Mouse (Mus musculus) adrenal gland (tissue): ENCODE data around the gene Ocm.
"Not testable (repeated sequence)": the region's sequence is repeated elsewhere in the genome, so short reads cannot be mapped to it uniquely, and the experiment has no call there.

Source experiments
- intact Hi-C: fragments of 180-260 bp; cut with DNase I; formaldehyde crosslinking; loops from one replicate; pipeline ENCODE4 v1.15.1; 2025
- long read RNA-seq, 2 experiments: library from polyadenylated mRNA; unstranded; transcript quantifications; one replicate each; pipeline ENCODE4 v2.0.0; 2020; ENCODE audit warnings: borderline replicate concordance in 1 of 2; ENCODE audit not compliant: insufficient replicate concordance in 1 of 2

Gene Ocm
- long read RNA-seq, experiment 1, partial matches to known transcripts = 0 of 1 reads
- long read RNA-seq, experiment 1, other reads (novel, unspliced or antisense) = 1 of 1 reads
- long read RNA-seq, experiment 2 = 0 reads

DNA sequence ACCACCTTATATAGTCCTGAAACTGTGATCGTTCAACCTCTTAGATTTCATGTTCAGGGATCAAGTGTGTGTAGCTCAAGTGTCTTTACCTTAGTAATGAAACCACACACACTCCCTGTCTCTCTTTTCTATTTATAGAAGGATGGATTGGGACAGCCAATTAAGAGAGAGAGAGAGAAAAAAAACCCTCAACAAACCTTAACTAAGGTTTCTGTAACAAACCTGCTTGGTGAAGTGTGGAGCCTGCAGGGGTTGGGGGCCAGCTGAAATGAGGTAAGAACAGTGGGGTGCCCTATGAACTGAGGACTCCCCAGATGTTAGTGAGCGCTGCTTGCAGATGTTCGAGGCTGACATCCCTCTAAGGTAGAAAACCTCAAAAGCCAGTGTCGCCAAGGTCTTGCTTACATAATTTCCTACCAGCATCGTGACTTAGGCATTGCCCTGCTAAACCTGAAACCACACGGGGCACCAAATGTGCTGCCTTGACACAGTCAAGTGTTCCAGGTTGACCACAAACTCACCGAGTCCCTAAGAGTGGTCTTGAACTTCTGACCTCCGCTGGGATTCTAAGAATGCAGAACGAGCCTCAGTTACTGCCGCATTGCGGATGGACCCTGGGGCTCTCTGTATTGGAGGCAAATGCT, at the start of gene Ocm:
Ocm (minus strand) TSS at position 51 of the 644 bp plus-strand sequence.
- intact Hi-C loops = no loop called here

DNA sequence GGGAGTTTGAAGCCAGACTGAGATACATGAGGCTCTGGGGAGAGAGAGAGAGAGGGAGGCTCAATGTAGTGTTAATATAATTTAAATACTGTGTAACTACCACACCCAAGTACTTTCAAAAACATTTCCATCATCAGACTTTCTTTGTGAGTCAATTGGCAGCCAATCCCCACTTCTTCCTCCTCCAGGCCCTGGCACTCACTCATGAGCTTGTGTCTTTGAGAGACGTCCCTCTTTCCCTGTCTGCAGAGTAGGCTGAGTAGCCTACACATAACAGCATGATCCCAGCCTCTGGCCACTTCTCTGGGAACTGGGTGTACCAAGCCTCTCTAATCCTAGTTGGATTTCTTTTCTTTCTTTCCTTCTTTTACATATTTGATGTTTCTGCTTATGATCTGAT, 44.8 kb upstream of the Ocm start:
- intact Hi-C loops = no loop called here

DNA sequence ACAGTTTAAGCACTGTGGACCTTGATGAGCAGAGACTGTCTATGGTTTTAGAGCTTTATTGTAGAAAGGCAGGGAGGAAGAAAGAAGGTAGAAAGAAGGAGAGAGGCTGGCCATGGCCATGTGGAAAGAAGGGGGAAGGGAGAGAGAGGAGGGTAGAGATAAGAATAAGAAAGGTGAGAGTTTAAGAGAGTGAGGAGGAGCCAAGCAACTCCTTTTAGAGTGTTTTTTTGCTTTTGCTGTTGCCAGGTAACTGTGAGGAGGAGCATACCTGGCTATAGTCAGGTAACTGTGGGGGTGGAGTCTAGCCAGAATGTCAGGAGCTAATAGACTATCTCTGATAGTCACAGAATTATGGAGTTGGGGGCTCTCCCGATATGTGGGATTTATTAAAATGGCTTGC, 43.6 kb upstream of the Ocm start:
- intact Hi-C loops = no loop called here

DNA sequence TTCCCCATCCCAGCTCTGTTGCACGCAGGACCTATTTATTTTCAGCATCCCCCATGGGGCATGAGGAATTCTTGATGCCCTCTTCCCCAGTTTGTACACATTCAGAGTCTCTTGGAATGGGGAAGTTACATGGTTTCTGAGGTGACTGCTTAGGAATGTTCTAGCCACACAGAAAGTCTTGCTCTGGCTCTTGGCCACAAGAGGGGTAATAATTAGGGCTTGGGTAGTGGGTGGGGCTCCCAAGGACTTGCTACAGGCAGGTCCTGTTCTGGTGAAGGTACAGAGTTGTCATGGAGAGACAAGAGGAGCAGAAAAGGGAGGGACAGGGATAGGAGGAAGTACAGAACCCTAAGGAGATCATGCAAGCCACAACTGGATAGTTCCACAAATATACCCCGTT, 39.6 kb upstream of the Ocm start:
- intact Hi-C loops = no loop called here

DNA sequence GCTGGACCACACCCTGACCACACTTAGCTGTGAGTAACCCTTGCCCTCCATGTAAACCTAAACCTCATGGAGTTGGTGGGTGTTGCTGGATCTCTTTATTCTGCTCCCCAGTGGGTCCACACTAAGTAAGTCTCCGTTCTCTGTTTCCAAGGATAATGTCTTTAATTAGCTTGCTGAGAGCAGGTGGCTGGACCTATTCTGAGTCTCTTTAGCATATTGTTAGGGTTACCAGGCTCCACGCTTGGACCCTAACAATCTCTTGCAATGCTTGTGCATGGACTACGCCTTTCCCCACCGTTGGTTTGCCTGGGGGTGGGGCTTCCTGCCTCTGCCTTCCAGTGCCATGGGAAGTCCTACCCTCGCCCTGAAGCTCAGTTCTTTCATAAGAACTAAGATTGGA, 37.6 kb upstream of the Ocm start:
- intact Hi-C loops = no loop called here

DNA sequence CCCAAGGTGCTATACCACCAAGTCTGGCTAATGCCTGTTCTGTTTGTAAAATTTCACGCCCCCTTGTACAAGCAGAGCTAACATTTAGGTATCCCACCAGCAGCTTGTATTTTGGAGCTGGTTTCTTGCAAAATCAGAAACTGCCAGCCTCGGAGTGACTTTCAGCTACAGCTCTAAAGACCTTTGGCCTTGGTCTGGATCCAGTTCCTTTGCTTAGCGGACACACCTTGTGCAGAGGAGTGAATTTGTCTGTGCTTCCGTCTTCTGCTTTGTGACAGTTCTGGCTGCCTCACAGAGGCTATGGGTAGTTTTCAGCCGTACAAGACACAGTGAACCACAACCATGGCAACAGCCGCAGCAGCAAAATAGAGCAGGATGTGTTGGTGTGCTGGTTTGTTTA, 27.9 kb upstream of the Ocm start:
- intact Hi-C loops = no loop called here

DNA sequence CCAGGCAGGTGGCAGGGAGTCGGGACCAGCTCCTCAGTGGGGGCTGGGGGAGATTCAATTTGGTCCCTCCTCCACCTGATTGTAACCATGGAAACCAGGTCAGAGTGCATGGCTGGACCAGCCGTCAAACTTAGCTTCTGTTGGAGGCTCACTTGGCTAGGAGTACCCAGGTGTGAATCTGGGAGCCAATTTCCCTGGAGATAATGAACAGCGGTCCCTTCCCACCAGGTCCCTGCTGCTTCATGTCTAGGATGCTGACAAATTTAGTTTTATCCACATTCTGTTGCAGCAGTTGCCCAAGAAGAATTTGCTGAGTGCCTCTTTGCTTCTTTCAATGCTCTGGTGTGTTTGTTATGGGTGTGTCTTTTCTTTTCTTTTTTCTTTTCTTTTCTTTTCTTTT, 27.0 kb upstream of the Ocm start:
- intact Hi-C loops = no loop called here

DNA sequence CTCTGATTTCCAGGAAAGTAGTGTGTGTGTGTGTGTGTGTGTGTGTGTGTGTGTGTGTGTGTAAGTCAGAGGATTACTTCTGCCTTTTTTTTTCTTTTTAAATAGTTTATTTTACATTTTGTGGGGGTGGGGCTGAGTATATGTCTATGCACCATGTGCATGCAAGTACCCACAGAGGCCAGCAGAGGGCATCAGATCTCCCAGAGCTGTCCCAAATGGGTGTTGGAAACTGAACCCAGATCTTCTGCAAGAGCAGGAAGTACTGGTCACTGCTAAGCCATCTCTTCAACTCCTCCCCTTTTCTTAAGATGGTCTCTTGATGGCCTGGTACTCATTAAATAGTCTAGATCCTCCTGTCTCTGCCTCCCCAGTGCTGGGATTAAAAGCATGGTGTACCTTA, 24.8 kb upstream of the Ocm start:
- intact Hi-C loops = no loop called here

DNA sequence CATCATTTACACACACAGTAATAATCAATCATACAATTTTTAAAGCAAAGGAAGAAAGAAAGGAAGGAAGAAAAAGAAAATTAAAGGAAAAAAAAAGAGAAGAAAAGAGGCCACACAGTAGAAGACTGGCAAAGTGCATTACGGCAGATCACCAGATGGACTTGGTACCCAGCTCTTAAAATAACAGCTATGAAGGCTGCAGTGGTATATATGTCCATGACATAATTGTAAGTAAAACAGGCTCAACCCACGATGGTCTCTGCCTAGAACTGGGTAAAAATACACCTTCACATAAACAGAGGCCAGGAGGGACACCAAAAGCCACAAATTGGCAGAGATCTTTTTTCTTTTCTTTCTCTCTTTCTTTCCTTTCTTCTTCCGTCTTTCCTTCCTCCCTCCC, 23.4 kb upstream of the Ocm start:
- intact Hi-C loops = no loop called here

DNA sequence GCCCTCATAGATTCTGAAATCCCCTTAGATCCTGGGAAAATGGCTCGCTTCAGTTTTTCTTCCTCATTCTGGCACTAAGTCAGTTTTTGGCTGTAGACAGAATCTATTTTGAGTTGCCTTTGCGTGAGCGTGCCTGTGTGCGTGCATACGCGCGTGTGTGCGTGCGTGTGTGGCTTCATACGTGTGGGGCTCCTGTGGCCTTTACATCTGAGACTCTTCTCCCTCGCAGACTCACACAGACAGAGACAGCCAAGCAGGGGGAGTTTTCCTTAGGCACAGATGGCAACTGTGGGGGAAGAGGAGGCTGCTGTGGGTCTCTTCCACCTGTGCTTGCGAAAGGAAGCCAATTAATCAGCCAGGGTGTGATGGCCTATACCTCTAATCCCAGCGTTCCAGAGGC, 20.9 kb upstream of the Ocm start:
- intact Hi-C loops = no loop called here

DNA sequence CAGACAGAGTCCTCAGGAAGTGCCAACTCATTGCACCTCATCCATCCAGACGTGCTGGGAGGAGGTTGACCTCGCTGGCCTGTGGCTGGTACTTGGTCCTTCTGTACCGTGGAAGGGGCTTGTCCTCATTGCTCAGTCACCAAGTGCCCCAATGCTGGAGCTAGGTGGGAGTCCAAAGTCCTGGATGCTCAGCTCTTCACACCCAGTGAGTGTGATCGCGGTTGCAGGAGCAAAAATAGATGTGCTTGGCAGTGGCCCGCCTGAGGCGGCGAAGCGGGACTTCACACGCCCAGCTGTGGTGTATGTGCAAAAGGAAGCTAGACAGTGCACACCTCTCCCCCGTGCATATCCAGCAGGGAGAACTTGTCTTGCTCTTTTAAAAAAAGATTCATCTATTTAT, 16.7 kb upstream of the Ocm start:
- intact Hi-C loops = no loop called here

DNA sequence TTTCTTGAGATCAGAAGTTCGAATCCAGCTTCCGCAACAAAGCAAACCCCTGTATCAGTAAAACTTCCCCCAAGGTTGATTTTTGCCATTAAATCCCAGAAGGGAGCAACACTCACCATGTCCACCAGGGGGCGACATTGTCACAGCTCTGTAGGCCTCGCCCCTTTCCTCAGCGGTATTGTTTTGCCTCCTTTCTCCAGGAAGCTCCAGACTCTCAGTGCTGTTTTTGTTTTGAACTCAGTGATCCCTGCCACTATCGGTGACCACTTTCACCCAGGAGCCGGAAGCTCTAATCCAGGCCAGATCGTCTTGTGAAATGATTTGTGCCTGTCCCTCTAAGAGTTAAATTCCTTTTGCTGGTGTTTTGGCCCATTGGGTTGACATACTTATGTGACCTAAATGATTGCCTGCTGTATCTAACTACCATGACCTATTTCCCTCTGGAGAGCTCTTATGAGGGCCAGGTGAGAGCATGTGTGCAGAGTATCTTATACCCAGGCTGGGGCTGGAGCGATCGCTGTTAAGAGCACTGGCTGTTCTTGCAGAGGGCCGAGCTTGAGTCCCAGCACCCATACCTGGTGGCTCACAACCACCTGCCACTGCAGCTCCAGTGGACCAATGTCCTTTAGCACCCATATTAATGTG, 14.4 kb upstream of the Ocm start:
- intact Hi-C loops = loop anchor here (1.0 kb wide), 1 partner anchor 114 kb away; no protein-coding TSS in a partner anchor

DNA sequence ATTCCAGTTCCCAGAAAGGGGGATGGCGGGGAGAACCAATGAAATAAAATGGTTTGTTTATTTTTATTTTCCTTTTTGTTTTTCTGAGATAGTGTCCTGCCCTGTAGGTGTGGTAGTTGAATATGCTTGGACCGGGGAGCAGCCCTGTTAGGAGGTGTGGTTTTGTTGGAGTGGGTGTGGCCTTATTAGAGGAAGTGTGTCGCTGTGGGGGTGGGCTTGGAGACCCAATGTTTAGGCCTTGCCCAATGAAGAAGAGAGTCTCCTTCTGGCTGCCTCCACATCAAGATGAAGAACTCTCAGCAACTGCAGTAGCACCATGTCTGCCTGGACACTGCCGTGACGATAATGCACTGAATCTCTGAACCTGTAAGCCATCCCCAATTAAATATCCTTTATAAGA, 13.4 kb upstream of the Ocm start:
- intact Hi-C loops = loop anchor here (1.0 kb wide), 1 partner anchor 115 kb away; no protein-coding TSS in a partner anchor

DNA sequence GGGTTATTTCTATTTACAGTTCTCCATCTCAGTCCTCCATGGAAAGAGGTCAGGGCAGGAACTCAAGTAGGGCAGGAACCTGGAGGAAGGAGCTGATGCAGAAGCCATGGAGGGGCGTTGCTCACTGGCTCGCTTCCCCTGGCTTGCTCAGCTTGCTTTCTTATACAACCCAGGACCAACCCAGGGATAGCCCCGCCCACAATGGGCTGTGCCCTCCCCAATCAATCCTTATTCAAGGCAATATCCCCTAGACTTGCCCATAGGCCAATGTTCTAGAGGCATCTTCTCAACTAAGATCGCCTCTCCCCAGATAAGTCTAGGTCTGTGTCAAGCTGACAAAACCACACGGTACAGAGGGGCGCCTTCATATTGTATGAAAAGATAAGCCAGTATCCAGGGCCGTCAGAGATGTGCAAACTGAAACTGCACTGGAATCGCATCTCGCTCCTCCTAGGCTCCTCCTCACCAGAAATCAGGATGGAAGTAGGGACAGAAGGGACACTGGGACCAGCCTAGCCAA, 12.7 kb upstream of the Ocm start:
- intact Hi-C loops = no loop called here

DNA sequence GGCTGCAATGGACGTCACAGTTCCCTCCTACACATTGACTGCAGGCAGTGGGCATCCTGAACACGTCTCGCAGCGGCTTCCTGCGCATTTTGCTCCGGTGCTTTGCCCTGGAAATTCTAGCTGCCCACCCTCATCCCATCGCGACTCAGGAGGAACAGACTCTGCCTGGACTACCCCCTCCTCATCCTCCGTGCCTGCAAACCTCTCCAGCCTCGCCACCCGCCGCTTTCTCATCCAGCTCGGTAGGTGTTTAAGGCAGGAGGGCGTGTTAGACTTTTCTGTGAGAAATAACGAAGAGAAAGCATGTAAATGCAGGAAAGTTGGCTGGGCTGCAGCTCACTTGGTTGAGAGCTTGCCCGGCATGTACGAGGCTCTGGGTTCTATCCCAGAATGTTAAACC, 10.5 kb upstream of the Ocm start:
- intact Hi-C loops = no loop called here

DNA sequence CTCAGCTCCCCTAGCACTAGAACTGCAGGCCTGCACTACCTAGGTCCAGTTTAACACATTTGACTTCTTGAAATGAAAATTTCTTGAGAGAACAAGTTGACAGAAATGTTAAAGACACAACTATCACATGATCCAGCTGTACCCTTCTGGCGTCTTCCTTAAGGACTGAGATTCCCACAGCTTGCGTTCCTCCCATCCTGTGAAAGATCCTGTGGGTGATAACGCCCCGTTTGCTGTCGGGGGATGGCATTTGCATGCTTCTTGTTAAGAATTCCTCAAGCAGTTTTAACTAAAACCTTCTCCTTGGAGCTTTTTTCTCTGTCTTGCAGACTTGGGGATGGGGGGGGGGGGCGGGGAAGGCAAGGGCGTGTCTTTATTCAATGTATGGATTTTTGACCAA, 8.1 kb upstream of the Ocm start:
- intact Hi-C loops = no loop called here

DNA sequence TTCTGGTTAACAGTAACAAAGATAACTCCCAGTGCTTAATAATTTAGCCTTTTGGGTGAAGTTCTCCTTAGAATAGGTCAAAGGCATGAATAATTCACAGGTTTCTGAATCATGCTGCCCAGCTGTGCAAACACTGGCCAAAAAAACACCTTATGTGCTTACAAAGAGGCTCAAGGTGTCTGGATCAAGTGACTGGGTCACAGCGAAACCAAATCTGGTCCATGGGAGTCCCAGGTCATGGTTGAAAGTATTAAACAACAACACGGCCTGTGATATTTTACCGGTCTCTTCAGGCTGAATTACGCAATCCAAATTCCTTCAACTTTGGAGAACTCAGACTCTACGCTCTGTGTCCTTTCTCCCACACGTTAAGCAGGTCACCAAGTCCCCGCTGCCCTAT, 6.0 kb upstream of the Ocm start:
- intact Hi-C loops = no loop called here

DNA sequence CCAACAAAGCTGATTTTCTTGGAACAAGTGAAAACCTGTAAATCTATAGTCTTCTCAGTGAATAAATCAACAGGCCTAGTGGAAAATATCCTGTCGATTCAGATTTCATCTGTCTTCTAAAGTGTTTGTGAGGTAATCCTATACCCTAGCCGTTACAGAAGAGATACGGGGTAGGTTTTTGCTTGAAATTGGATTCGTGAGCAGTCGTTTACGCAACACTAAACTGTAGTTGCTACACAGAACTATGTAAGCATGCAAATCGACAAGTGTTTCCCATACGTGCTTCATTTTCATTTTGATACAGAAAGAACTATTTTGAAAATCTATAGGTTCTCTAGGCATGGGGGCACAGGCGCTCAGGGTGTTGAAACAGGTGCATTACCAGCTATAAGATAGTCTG, 10.6 kb downstream of the Ocm start:
- intact Hi-C loops = no loop called here

DNA sequence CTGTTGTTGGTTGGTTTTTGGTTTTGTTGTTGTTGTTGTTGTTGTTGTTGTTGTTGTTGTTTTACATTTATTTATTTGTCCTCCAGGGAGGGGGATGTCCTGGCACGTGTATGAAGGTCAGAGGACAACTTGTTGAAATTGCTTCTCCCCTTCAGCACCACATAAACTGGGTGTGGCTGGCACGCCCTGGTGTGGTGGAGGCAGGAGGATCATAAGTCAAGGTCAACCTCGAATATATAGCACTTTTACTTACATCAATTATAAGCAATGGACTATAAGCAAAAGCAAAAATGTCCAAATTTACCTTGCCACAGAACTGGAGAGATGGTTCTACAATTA, 11.2 kb downstream of the Ocm start:
- intact Hi-C loops = no loop called here

DNA sequence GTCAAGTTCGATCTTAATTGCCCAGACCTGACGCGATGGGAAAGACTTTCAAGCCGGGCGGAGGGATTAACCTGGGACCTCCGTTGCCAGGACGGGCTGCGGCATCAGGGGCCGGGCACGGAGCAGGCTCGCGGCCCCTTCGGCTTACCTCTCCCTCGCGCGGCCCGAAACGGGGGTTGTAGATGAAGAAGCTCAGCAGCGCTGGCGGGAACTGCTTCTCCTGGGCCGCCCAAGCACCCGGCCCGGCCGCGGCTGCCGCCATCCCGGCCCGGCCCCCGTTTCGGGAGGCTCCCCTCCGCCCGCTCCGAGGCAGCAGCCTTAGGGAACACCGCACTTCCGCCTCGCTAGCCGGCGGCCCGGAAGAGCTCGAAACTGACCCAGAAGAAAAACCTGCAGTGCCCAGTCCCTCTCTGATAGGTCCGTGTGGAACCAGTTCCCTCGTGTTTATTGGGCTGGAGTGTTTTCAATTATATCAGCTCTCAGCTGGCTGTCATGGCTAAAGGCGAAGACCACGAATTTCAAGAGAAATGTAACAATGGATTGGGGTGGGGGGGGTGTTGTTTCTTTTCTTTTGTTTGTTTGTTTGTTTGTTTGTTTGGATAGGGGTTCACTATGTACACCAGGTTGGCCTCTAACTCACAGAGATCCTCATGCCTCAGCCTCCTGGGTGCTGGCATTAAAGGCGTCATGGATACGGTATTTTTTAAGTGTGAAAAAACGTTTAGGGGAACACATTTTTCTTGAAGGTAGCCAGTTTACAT, 11.7 kb downstream of the Ocm start, which contains the start of gene Ccz1:
Ccz1 (minus strand) TSS at position 327 of the 761 bp plus-strand sequence.
- intact Hi-C loops = no loop called here

DNA sequence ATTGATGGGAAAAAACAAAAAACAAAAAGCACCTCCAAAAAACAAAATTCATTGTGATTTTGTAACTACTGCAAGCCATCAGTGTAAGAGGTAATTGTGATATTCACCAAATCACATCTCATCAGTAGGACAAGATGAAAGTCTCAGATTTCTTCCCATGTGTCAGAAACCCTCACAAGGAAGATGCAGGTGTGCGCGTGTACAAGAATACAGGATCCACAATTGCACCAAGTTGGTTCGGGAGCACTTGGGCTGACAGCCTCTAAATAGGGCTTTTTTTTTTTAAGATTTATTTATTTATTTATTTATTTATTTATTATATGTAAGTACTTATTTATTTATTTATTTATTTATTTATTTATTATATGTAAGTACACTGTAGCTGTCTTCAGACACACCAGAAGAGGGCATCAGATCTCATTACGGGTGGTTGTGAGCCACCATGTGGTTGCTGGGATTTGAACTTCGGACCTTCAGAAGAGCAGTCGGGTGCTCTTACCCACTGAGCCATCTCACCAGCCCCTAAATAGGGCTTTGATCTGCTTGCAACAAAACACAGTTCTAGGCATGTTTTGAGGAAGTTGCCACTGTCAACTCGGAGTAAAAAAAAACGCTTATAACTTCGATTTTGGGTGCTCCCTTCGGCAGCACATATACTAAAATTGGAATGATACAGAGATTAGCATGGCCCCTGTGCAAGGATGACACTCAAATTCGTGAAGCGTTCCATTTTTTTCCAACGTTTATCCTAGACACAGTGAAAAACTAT, 12.9 kb downstream of the Ocm start:
- intact Hi-C loops = not testable (repeated sequence)
